Mouse (Mus musculus) heart, adult 8-10 months (tissue): Measurements from ENCODE around the gene Fam192a. TPM values are rescaled to one million over a fixed set of nuclear protein-coding genes. Genes with fewer than 3 reads are reported as not detected.

Experiments used
- DNase-seq: peaks from one replicate; pipeline ENCODE4 v3.0.0; 2022; ENCODE audit warnings: low spot score
- total RNA-seq, 4 experiments: library from RNA; stranded (reverse); gene quantifications; 2 replicates each; pipeline ENCODE4 v1.2.4; 2022

Fam192a gene
- total RNA-seq, 4 experiments from 2014 or later = 19.1 to 25.6 (median 19.5) TPM

- no peak for DNase-seq
Observed at GRCm38 (mm10) chr8:94534612-94535011, 67.2 kb downstream of the Fam192a start.

- peak; percentile 64 for DNase-seq
Observed at GRCm38 (mm10) chr8:94532873-94533671, 68.7 kb downstream of the Fam192a start, which contains the start of gene Cpne2. TSS of gene Cpne2 (plus strand) at chr8:94532990.

GRCm38 (mm10) chr8:94532525-94532872, 69.3 kb downstream of the Fam192a start:
- no peak for DNase-seq

DNA sequence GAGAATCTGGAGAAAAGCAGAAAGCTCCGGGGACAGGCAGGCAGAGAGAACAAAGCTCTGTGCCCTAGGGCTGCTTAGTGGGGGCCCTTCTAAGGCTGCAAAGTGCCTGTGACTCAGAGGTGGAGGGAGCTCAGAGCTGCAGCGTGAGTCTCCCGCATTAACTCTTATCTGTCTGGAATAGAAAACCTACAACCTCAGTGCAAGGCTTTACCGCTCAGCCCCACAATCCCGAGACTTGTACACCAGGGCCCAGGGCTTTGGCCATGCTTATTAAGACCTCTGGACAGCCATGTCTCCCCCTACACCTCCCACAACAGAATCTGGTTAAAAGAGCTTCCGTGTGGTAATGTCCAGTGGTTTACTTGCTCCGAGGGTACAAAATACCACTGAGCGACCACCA, 69.8 kb downstream of the Fam192a start:
- DNase-seq = no peak

DNA sequence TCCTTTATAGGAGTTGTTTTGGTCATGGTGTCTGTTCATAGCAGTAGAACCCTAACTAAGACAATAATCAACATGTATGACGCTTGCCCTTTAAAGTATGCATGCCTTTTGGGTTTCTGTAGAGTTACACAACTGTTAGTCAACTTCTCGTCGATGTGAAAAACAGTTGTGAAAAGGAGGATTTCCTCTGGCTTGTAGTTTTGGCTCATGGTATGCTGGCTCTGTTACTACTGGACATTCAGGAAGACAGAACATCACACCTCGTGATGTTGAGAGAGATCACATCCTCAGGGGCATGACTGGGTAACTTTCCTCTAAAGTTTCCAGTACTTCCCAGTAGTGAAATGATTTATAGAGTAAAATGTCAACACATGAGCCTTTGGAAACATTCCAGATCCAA, 71.2 kb downstream of the Fam192a start:
- DNase-seq = no peak

DNA sequence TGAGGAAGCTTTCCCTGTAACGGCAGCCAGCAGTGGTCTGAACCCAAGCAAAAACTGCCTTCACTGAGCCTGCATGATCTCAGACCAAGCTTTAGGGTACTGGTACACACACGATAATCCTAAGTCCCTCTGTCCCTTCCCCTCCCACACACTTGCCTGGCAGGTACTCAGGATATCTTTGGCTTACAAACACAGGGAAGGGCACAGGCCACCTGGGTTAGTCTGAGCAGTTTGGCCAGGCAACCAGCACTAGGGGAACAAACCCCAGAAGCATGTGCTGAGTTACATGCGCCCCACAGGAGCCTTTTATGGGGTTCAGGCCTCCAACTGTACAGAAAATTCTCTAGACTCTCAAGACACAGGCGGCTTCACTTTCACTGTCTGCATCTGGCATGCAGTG, 71.9 kb downstream of the Fam192a start:
- DNase-seq = no peak

DNA sequence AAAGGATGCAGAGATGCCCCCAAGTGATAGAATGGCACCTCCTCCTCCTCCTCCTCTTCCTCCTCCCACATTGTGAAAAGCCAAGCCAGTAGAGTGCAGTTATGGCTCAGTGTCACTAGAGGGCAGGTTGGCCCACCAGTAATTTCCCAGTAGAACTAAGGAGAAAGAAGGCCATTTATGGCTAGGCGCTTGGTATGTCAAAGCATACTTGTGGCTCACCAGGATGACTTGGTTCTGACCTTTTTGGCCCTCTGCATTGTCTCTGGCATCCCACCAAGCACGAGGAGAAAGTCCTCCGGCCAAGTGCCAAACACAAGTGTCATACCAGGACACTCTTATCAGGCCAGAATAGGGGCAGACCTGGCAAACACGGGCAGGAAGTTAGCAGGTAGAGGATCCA, 73.6 kb downstream of the Fam192a start:
- peak; percentile 53 for DNase-seq

GRCm38 (mm10) chr8:94527178-94527577, 74.6 kb downstream of the Fam192a start:
- DNase-seq = no peak

- no peak for DNase-seq
Observed at GRCm38 (mm10) chr8:94524554-94524953, 77.2 kb downstream of the Fam192a start.

Other genes with a start within 250 kb of the Fam192a start
- gene Herpud1, start 215.6 kb downstream of the Fam192a start, total RNA-seq = 100 to 1,000 TPM; 233 to 419 (median 274) TPM
- gene Nlrc5, start 167.6 kb downstream of the Fam192a start, total RNA-seq = 1 to 10 TPM; 1.7 to 3.1 (median 2.0) TPM
- gene Cpne2, start 69.0 kb downstream of the Fam192a start, total RNA-seq = 1 to 10 TPM; 3.7 to 5.0 (median 4.5) TPM
- gene Rspry1, start 60 bp downstream of the Fam192a start, total RNA-seq = 10 to 100 TPM in 1 of 4 experiments, 1 to 10 TPM in 3; 8.9 to 10.5 (median 9.5) TPM
- 100 to 1,000 TPM in 2 of 4 experiments, 10 to 100 TPM in 2; 83.0 to 101 (median 92.4) TPM for gene Arl2bp, start 64.6 kb upstream of the Fam192a start, total RNA-seq
- under 1 TPM in 2 of 4 experiments, not detected in 2; 0.63 to 0.69 TPM for gene Pllp, start 94.3 kb upstream of the Fam192a start, total RNA-seq
- gene Ccl22, start 143.6 kb upstream of the Fam192a start, total RNA-seq = not detected
- 1 to 10 TPM; 5.7 to 8.2 (median 7.2) TPM for gene Cx3cl1, start 170.0 kb upstream of the Fam192a start, total RNA-seq
- not detected for gene Ccl17, start 208.5 kb upstream of the Fam192a start, total RNA-seq
- gene Coq9, start 236.3 kb upstream of the Fam192a start, total RNA-seq = 100 to 1,000 TPM; 675 to 794 (median 735) TPM
- 10 to 100 TPM; 72.2 to 85.6 (median 78.5) TPM for gene Ciapin1, start 236.4 kb upstream of the Fam192a start, total RNA-seq